Mouse (Mus musculus): ENCODE results near the gene Phospho1. TPM values are rescaled to one million over a fixed set of nuclear protein-coding genes. Genes with fewer than 3 reads are reported as not detected.

The Phospho1 gene
- total and polyA plus RNA-seq, 2 experiments from 2014 or later = 2.1 TPM; not detected in 1

DNA sequence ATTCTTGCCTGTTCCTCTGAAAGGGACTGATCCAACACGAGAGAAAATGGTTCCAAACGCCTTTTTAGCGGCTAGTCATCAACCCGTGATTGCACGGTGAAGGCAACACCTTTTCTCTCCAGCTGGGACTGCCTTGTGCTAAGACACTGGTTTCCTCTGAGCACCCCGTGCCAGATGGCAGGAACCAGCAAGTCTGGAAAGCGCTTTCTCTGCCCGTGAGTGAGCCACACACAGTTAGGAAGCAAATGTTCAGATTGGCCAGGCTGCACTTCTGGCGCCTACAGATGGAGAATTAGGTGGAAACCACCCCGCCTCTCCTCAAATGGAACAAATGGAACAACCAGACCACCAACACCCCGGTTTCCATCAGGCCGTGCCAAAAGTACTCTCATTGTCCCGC, 32.5 kb upstream of the Phospho1 start:
- ATAC-seq (ENCODE audit: low FRiP score) (no peak), DNase-seq (ENCODE audit: low spot score) (no peak)
- Histone ChIP-seq H3K4me1 (ENCODE audit: insufficient read depth, low read length) (peaks cover 4% of the 10 kb centered on the region; the same call in 1 of the 2 replicates), H3K9ac (replicated peaks; ENCODE audit: low read length, poor library complexity, severe bottlenecking) (no peak overlapping the region), H3K4me3 (ENCODE audit: low read depth, low read length) (no peak overlapping the region), H3K27me3 (ENCODE audit: insufficient read depth, low read length) (no peaks in the 10 kb centered on the region), H3K4me2 (ENCODE audit: low read depth, low read length, poor library complexity, severe bottlenecking) (no peak overlapping the region), H3K9me3 (ENCODE audit: low read length) (no peaks in the 10 kb centered on the region), H3K27ac (ENCODE audit: low read depth, low read length) (no peak overlapping the region), H3K36me3 (ENCODE audit: insufficient read depth, low read length) (no peaks in the 10 kb centered on the region)
- 88% methylated on average over 13 of the region's 13 CpGs for WGBS
- TF ChIP-seq CTCF (IDR thresholded peaks at IDR 0.05) = no peak

DNA sequence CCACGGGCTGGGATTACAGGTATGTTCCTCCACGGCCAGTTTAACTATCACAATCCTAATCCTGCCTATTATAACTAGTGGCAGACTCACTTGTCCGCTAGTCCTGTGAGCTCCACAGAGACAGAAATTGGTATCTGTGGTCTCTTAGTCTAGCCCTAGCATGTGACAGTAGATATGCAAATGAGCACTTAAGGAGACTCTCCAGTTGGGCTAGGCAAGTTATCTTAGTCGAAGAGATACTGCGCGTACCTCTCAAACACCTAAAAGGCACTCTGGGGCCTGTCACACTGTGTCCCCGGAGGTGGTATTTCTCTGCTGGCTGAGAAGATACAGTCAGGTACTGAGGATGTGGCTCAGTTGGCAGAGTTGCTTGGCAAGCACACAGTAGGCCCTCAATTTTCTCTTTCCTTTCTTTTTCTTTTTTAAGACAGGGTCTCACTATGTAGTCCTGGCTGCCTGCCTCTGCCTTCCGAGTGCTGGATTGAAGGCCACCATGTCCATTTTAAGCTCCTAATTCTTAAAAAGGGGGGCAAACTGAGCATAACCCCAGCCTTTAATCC, 31.3 kb upstream of the Phospho1 start:
- no peak overlapping the region for H3K27ac ChIP-seq (ENCODE audit: low read depth, low read length)
- ATAC-seq (ENCODE audit: low FRiP score) (no peak), DNase-seq (ENCODE audit: low spot score) (no peak)
- H3K4me3 ChIP-seq (ENCODE audit: low read depth, low read length) = no peak overlapping the region
- 0 out of 2 replicates have a peak, but pooled peaks cover 3% of the 10 kb centered on the region for H3K27me3 ChIP-seq (ENCODE audit: insufficient read depth, low read length)
- H3K4me2 ChIP-seq (ENCODE audit: low read depth, low read length, poor library complexity, severe bottlenecking) = no peak overlapping the region
- 90% methylated on average over 8 of the region's 8 CpGs for WGBS
- no peaks in the 10 kb centered on the region for H3K9me3 ChIP-seq (ENCODE audit: low read length)
- H3K36me3 ChIP-seq (ENCODE audit: insufficient read depth, low read length) = no peaks in the 10 kb centered on the region
- no peak for TF ChIP-seq CTCF (IDR thresholded peaks at IDR 0.05)
- no peak overlapping the region for H3K9ac ChIP-seq (replicated peaks; ENCODE audit: low read length, poor library complexity, severe bottlenecking)
- peaks cover 4% of the 10 kb centered on the region; the same call in 1 of the 2 replicates for H3K4me1 ChIP-seq (ENCODE audit: insufficient read depth, low read length)

DNA sequence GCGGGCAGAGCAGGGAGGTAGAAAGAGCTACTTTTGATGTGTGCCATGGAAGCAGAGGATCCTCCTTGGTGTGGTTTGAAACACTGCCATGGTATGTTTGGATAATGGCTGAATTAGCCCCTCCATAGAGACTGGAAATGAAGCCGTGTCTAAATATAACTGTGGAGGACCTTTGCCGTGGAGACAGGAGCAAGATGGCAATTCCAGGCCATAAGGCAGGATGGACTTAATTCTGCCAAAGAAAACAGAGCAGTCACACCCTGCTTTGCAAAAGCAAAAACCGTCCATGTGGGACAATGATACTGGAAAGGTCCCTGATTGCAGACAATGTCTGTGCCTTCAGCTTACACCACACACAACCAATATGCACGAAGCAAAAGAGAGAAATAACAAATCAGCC, 30.1 kb upstream of the Phospho1 start:
- H3K9me3 ChIP-seq (ENCODE audit: low read length) = no peaks in the 10 kb centered on the region
- no peak overlapping the region for H3K4me3 ChIP-seq (ENCODE audit: low read depth, low read length)
- no peaks in the 10 kb centered on the region for H3K36me3 ChIP-seq (ENCODE audit: insufficient read depth, low read length)
- H3K4me2 ChIP-seq (ENCODE audit: low read depth, low read length, poor library complexity, severe bottlenecking) = no peak overlapping the region
- TF ChIP-seq CTCF (IDR thresholded peaks at IDR 0.05) = no peak
- DNase-seq (ENCODE audit: low spot score) = no peak
- no peak for ATAC-seq (ENCODE audit: low FRiP score)
- H3K4me1 ChIP-seq (ENCODE audit: insufficient read depth, low read length) = peaks cover 4% of the 10 kb centered on the region; the same call in 1 of the 2 replicates
- H3K27ac ChIP-seq (ENCODE audit: low read depth, low read length) = no peak overlapping the region
- H3K27me3 ChIP-seq (ENCODE audit: insufficient read depth, low read length) = 0 out of 2 replicates have a peak, but pooled peaks cover 3% of the 10 kb centered on the region
- no peak overlapping the region for H3K9ac ChIP-seq (replicated peaks; ENCODE audit: low read length, poor library complexity, severe bottlenecking)
- WGBS = 73% methylated on average over 5 of the region's 5 CpGs

GRCm38 (mm10) chr11:95795582-95795981, 28.7 kb upstream of the Phospho1 start:
- Histone ChIP-seq H3K27ac (ENCODE audit: low read depth, low read length) (no peak overlapping the region), H3K36me3 (ENCODE audit: insufficient read depth, low read length) (no peaks in the 10 kb centered on the region), H3K9me3 (ENCODE audit: low read length) (no peaks in the 10 kb centered on the region), H3K27me3 (ENCODE audit: insufficient read depth, low read length) (0 out of 2 replicates have a peak, but pooled peaks cover 3% of the 10 kb centered on the region), H3K9ac (replicated peaks; ENCODE audit: low read length, poor library complexity, severe bottlenecking) (no peak overlapping the region), H3K4me3 (ENCODE audit: low read depth, low read length) (no peak overlapping the region), H3K4me2 (ENCODE audit: low read depth, low read length, poor library complexity, severe bottlenecking) (no peak overlapping the region), H3K4me1 (ENCODE audit: insufficient read depth, low read length) (peaks cover 4% of the 10 kb centered on the region; the same call in 1 of the 2 replicates)
- no peak for TF ChIP-seq CTCF (IDR thresholded peaks at IDR 0.05)
- 78% methylated on average over 5 of the region's 5 CpGs for WGBS
- no peak for ATAC-seq (ENCODE audit: low FRiP score)
- no peak for DNase-seq (ENCODE audit: low spot score)

GRCm38 (mm10) chr11:95805010-95805409, 19.3 kb upstream of the Phospho1 start:
- DNase-seq (ENCODE audit: low spot score) = no peak
- H3K9me3 ChIP-seq (ENCODE audit: low read length) = no peaks in the 10 kb centered on the region
- no peak for TF ChIP-seq CTCF (IDR thresholded peaks at IDR 0.05)
- no peak overlapping the region for H3K9ac ChIP-seq (replicated peaks; ENCODE audit: low read length, poor library complexity, severe bottlenecking)
- H3K4me3 ChIP-seq (ENCODE audit: low read depth, low read length) = no peak overlapping the region
- 72% methylated on average over 5 of the region's 5 CpGs for WGBS
- H3K4me1 ChIP-seq (ENCODE audit: insufficient read depth, low read length) = no peaks in the 10 kb centered on the region
- H3K27ac ChIP-seq (ENCODE audit: low read depth, low read length) = no peak overlapping the region
- no peak overlapping the region for H3K4me2 ChIP-seq (ENCODE audit: low read depth, low read length, poor library complexity, severe bottlenecking)
- no peaks in the 10 kb centered on the region for H3K27me3 ChIP-seq (ENCODE audit: insufficient read depth, low read length)
- no peaks in the 10 kb centered on the region for H3K36me3 ChIP-seq (ENCODE audit: insufficient read depth, low read length)
- no peak for ATAC-seq (ENCODE audit: low FRiP score)

DNA sequence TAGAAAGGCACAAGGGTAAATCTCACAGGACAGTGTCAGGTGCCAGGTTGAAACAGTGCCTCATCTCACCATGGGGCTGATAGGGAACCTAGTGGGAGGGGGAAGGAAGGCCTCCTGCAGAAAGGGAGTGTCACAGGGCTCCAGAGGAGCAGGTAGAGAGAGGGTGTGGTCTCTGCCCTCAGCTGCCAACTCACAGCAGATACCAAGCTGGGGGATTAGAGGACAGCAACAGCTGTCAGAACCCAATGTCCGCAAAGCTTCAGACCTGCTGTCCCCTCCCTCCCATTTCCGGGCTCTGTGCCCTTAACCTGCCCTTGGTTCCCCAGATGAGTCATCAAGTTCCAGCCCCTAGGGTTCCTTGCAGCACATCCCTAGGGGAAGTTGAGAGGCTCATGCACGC, 18.8 kb upstream of the Phospho1 start:
- no peak overlapping the region for H3K4me3 ChIP-seq (ENCODE audit: low read depth, low read length)
- no peaks in the 10 kb centered on the region for H3K4me1 ChIP-seq (ENCODE audit: insufficient read depth, low read length)
- no peaks in the 10 kb centered on the region for H3K36me3 ChIP-seq (ENCODE audit: insufficient read depth, low read length)
- no peak overlapping the region for H3K27ac ChIP-seq (ENCODE audit: low read depth, low read length)
- H3K9ac ChIP-seq (replicated peaks; ENCODE audit: low read length, poor library complexity, severe bottlenecking) = no peak overlapping the region
- no peaks in the 10 kb centered on the region for H3K27me3 ChIP-seq (ENCODE audit: insufficient read depth, low read length)
- no peak for TF ChIP-seq CTCF (IDR thresholded peaks at IDR 0.05)
- no peak for DNase-seq (ENCODE audit: low spot score)
- no peaks in the 10 kb centered on the region for H3K9me3 ChIP-seq (ENCODE audit: low read length)
- H3K4me2 ChIP-seq (ENCODE audit: low read depth, low read length, poor library complexity, severe bottlenecking) = no peak overlapping the region
- no peak for ATAC-seq (ENCODE audit: low FRiP score)
- WGBS = 62% methylated on average over 3 of the region's 3 CpGs

All from midbrain, postnatal 0 days (tissue).